Mouse (Mus musculus) ES-E14 (cell line): ENCODE data around the gene Ociad1.

Source experiments
- CHD2 ChIP-seq: IDR thresholded peaks from 2 replicates; pipeline ENCODE4 v1.6.1; 2014; ENCODE audit warnings: mild to moderate bottlenecking, low read depth, low read length, inconsistent platforms
- ZNF384 ChIP-seq: IDR thresholded peaks from 2 replicates; pipeline ENCODE4 v1.6.1; 2012; ENCODE audit warnings: low read depth, low read length, inconsistent platforms

DNA sequence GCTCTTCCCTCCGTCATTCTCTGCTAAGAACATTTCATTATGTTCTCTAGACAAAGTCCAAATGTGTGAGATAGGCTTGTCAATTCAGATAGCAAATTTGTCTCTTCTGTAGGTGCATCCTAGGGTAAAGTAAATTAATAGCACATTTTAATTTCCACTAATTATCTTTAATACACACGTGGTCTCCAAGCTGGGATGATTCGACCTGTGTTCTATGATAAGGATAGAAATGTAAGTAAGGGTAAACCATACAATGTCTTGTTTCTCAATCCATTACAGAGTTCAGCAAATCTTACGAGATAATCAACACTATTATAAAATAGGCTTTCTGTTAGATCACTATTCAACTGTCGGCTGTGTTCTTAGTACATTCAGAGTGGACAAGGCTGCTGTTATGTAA lies 26.7 kb downstream of the Ociad1 start:
- no peak for TF ChIP-seq CHD2
- TF ChIP-seq ZNF384, result no peak
